ENCODE assay signal across 9 mouse cellular contexts in the genomic region with DNA sequence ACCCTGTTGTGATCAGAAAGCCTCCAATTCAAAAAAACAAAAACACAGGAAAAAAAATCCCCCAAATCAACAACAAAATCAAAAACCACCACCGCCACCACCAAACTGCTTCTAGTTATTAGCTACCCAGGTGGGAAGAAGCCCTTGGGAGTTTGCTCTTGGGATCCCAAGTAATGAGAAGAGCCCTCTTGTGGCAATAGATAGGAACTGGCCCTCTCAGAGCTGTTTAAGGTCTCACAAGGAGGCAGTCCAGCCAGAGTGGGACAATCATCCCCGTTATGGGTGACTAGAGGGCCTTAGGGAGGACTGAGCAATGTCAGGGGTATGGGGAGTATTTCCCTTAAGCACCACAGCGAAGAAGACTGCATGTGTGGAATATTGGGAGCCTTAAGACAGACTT. TPM values are rescaled to one million over a fixed set of nuclear protein-coding genes. Genes with fewer than 3 reads are reported as not detected.
DNase-seq lines count a peak whose midpoint lies in the region; ATAC-seq and TF ChIP-seq lines count a peak whose summit lies in the region.
"Had no signal": no experiment of that assay in that cellular context is flagged by ENCODE, and none has a peak within 500 bp of the region (broad histone marks: within the 10 kb centered on the region; RNA-seq: fewer than 3 reads in every experiment).

No protein-coding gene starts in this region.

- 29% methylated on average over 3 of the region's 3 CpGs for WGBS in lung, embryonic 14.5 days

- peak; percentile 21 to 38 for DNase-seq in left cerebral cortex, adult 18-20 months (ENCODE audit: low spot score in 2 of 2)
- DNase-seq in left cerebral cortex, postnatal 4 days, result no peak
- peak; percentile 61 for DNase-seq in G1E (ENCODE audit: low spot score)
- DNase-seq in brain, adult 2 months (ENCODE audit: low read depth, low spot score), result peak; percentile 85
- DNase-seq in lung, embryonic 14.5 days, result peak; percentile 89
- DNase-seq in neural tube, embryonic 10.5 days (ENCODE audit: extremely low spot score, low spot score), result no peak

- H3K36me3 ChIP-seq in G1E (replicated peaks), result no peaks in the 10 kb centered on the region
- no peaks in the 10 kb centered on the region for H3K36me3 ChIP-seq in lung, embryonic 14.5 days (ENCODE audit: insufficient read depth)
- H3K36me3 ChIP-seq: heart, embryonic 15.5 days had no signal

- H3K27me3 ChIP-seq in G1E (ENCODE audit: insufficient read depth, low read length), result peaks cover 45% of the 10 kb centered on the region
- H3K27me3 ChIP-seq in lung, embryonic 14.5 days (ENCODE audit: insufficient read depth, low read length), result no peaks in the 10 kb centered on the region

- ATAC-seq in G1E (ENCODE audit: extremely low read depth, insufficient number of reproducible peaks, low FRiP score, poor library complexity, severe bottlenecking), result no peak
- peak; percentile 38; the same call in 1 of the 2 replicates for ATAC-seq in granulocyte monocyte progenitor cell, adult 5-6 weeks (replicated peaks; ENCODE audit: poor library complexity, severe bottlenecking)
- ATAC-seq in lung, embryonic 14.5 days (ENCODE audit: insufficient read depth), result no peak

- no peak overlapping the region for H3K4me3 ChIP-seq in G1E (ENCODE audit: low read depth, low read length)
- no peak overlapping the region for H3K4me3 ChIP-seq in lung, embryonic 14.5 days (ENCODE audit: low read depth, low read length)
- H3K4me3 ChIP-seq: heart, embryonic 15.5 days had no signal

- intact Hi-C loops in left cerebral cortex, postnatal 4 days (cut with DNase I), result no loop called here

- no peak overlapping the region for H3K9ac ChIP-seq in lung, embryonic 14.5 days
- H3K9ac ChIP-seq: heart, embryonic 15.5 days had no signal

- no peak overlapping the region for H3K27ac ChIP-seq in lung, embryonic 14.5 days (ENCODE audit: low read depth)
- H3K27ac ChIP-seq: heart, embryonic 15.5 days had no signal

- no peaks in the 10 kb centered on the region for H3K4me1 ChIP-seq in G1E (ENCODE audit: insufficient read depth, low read depth, low read length)
- no peaks in the 10 kb centered on the region for H3K4me1 ChIP-seq in lung, embryonic 14.5 days (ENCODE audit: insufficient read depth)

- no peak overlapping the region for H3K4me2 ChIP-seq in lung, embryonic 14.5 days
- H3K4me2 ChIP-seq: heart, embryonic 15.5 days had no signal

- H3K9me3 ChIP-seq in G1E (replicated peaks), result no peaks in the 10 kb centered on the region
- H3K9me3 ChIP-seq in lung, embryonic 14.5 days (ENCODE audit: low read depth, low read length), result no peaks in the 10 kb centered on the region
- H3K9me3 ChIP-seq: heart, embryonic 15.5 days had no signal

- peak; percentile 55; the same call in 1 of the 2 replicates for TF ChIP-seq CTCF in G1E (IDR thresholded peaks at IDR 0.05; ENCODE audit: low read depth, low read length)
- peak; percentile 69 for TF ChIP-seq CTCF in lung, embryonic 14.5 days (IDR thresholded peaks at IDR 0.05; ENCODE audit: low read depth)

RNA-seq across cellular contexts. Expression of a gene that starts 15.6 kb away (rescaled TPM):
- not detected for total RNA-seq in left cerebral cortex, adult 18-20 months (2021)
- not detected for total RNA-seq in left cerebral cortex, postnatal 4 days (2021)
- total RNA-seq in G1E (2014; fragmentation: Nextera tagmentation) (not detected in 2 replicates), G1E (2017) (not detected in 2 replicates)
- polyA plus RNA-seq in G1E (2012), result not detected in 2 replicates
- not detected in 2 replicates for total RNA-seq in granulocyte monocyte progenitor cell, adult 5-6 weeks (2014; fragmentation: Nextera tagmentation)
- not detected in 2 replicates for total RNA-seq in granulocyte monocyte progenitor cell, adult 5-6 weeks (2017)
- 0.12 and 0.32 TPM in 2 replicates for polyA plus RNA-seq in lung, embryonic 14.5 days (2014; fragmentation: Nextera tagmentation; extraction: Ambion mirVana)
- polyA plus RNA-seq: neural tube, embryonic 14.5 days had no signal

RNA-seq across cellular contexts. Expression of a gene that starts 15.6 kb away (rescaled TPM):
- under 1 TPM; 0.19 to 0.42 TPM for total RNA-seq in left cerebral cortex, adult 18-20 months (2021)
- under 1 TPM; 0.40 to 0.64 TPM for total RNA-seq in left cerebral cortex, postnatal 4 days (2021)
- not detected in 2 replicates for total RNA-seq in G1E (2014; fragmentation: Nextera tagmentation)
- not detected in 2 replicates for total RNA-seq in G1E (2017)
- polyA plus RNA-seq in G1E (2012), result not detected in 2 replicates
- 0.36 TPM in 1 of 2 replicates, not detected in the other for total RNA-seq in granulocyte monocyte progenitor cell, adult 5-6 weeks (2014; fragmentation: Nextera tagmentation)
- total RNA-seq in granulocyte monocyte progenitor cell, adult 5-6 weeks (2017), result not detected in 2 replicates
- 0.34 and 0.50 TPM in 2 replicates for polyA plus RNA-seq in lung, embryonic 14.5 days (2014; fragmentation: Nextera tagmentation; extraction: Ambion mirVana)

RNA-seq across cellular contexts. Expression of a gene that starts 24.7 kb away (rescaled TPM):
- 1 to 10 TPM; 2.1 to 2.2 TPM for total RNA-seq in left cerebral cortex, adult 18-20 months (2021)
- total RNA-seq in left cerebral cortex, postnatal 4 days (2021), result 1 to 10 TPM; 5.4 to 8.3 TPM
- total RNA-seq in G1E (2014; fragmentation: Nextera tagmentation), result not detected in 2 replicates
- 0.11 TPM in 1 of 2 replicates, not detected in the other for total RNA-seq in G1E (2017)
- polyA plus RNA-seq in G1E (2012), result 0.01 TPM in 1 of 2 replicates, not detected in the other
- 0.47 TPM in 1 of 2 replicates, not detected in the other for total RNA-seq in granulocyte monocyte progenitor cell, adult 5-6 weeks (2014; fragmentation: Nextera tagmentation)
- 0.09 TPM in 1 of 2 replicates, not detected in the other for total RNA-seq in granulocyte monocyte progenitor cell, adult 5-6 weeks (2017)
- polyA plus RNA-seq in lung, embryonic 14.5 days (2014; fragmentation: Nextera tagmentation; extraction: Ambion mirVana), result 1.8 and 1.9 TPM in 2 replicates

RNA-seq across cellular contexts. Expression of a gene that starts 49.1 kb away (rescaled TPM):
- 10 to 100 TPM; 31.1 to 35.6 TPM for total RNA-seq in left cerebral cortex, adult 18-20 months (2021)
- total RNA-seq in left cerebral cortex, postnatal 4 days (2021), result 10 to 100 TPM; 32.6 to 37.0 TPM
- total RNA-seq in G1E (2014; fragmentation: Nextera tagmentation) (0.68 and 1.2 TPM in 2 replicates), G1E (2017) (0.46 and 0.49 TPM in 2 replicates)
- 0.87 and 0.99 TPM in 2 replicates for polyA plus RNA-seq in G1E (2012)
- total RNA-seq in granulocyte monocyte progenitor cell, adult 5-6 weeks (2014; fragmentation: Nextera tagmentation), result 0.82 and 3.8 TPM in 2 replicates
- 0.41 and 0.73 TPM in 2 replicates for total RNA-seq in granulocyte monocyte progenitor cell, adult 5-6 weeks (2017)
- polyA plus RNA-seq in lung, embryonic 14.5 days (2014; fragmentation: Nextera tagmentation; extraction: Ambion mirVana), result 9.9 and 10.9 TPM in 2 replicates

RNA-seq across cellular contexts. Expression of a gene that starts 50.0 kb away (rescaled TPM):
- 1 to 10 TPM; 3.1 to 3.3 TPM for total RNA-seq in left cerebral cortex, adult 18-20 months (2021)
- 1 to 10 TPM; 2.8 to 3.6 TPM for total RNA-seq in left cerebral cortex, postnatal 4 days (2021)
- total RNA-seq in G1E (2014; fragmentation: Nextera tagmentation), result 2.3 and 4.7 TPM in 2 replicates
- 1.7 and 3.3 TPM in 2 replicates for total RNA-seq in G1E (2017)
- 6.0 and 6.1 TPM in 2 replicates for polyA plus RNA-seq in G1E (2012)
- 7.0 and 12.9 TPM in 2 replicates for total RNA-seq in granulocyte monocyte progenitor cell, adult 5-6 weeks (2014; fragmentation: Nextera tagmentation)
- total RNA-seq in granulocyte monocyte progenitor cell, adult 5-6 weeks (2017), result 2.5 and 2.6 TPM in 2 replicates
- 15.8 and 18.8 TPM in 2 replicates for polyA plus RNA-seq in lung, embryonic 14.5 days (2014; fragmentation: Nextera tagmentation; extraction: Ambion mirVana)

Comparison
In these comparisons a context has a peak if more than half of its experiments do, and no peak if none do; other contexts are left out.
1. DNase-seq: peak in left cerebral cortex, adult 18-20 months (2 of 2), G1E (single experiment), brain, adult 2 months (single experiment) and lung, embryonic 14.5 days (single experiment); none in left cerebral cortex, postnatal 4 days (single experiment) and neural tube, embryonic 10.5 days (single experiment).